Mouse (Mus musculus): ENCODE results near the gene Agmo.

The Agmo gene

DNA sequence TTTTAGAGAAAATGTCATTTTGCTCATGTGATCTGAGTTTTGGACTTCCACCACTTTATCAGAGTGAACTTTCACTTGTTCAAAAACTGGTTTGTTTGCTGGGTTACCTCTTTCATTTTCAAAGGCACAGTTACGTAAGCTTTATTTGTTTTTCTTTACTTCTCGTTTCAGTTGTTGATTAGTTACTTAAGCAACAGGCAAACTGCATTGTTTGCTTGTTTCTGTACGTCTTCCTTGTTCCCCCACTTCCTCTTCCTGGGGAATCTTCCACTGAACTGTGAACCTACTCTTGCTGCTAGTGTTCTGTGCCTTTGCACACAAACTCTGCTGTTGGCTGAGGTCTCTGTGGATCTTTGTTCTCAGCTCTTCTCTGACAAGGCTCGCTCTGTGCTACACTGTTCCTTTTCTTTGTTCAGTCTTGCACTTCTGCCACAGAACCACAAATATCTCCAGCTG is at the start of gene Agmo:
Gene Agmo, plus strand, starts transcription at position 76 of the 456 bp plus-strand sequence.
- DNase-seq (ENCODE audit: low read depth, low spot score), result no peak

DNA sequence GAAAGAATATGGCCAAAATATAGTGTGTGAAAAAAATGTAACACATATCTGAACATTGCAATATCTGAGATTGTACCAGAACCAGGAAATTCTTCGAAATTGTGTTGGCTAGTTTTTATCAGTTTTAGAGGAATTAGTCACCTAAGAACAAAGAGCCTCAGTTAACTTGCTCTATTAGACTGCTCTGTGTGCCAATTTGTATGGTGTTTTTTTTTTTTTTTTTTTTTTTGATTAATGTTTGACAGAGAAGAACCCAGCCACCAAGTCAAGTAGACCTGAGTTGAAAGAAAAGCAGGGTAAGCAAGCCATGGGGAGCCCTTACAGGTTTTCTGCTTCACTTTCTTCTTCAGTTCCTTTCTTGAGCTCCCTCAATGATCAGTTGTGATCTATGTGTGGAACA is 10.3 kb upstream of the Agmo start:
- no peak for DNase-seq (ENCODE audit: low read depth, low spot score)

DNA sequence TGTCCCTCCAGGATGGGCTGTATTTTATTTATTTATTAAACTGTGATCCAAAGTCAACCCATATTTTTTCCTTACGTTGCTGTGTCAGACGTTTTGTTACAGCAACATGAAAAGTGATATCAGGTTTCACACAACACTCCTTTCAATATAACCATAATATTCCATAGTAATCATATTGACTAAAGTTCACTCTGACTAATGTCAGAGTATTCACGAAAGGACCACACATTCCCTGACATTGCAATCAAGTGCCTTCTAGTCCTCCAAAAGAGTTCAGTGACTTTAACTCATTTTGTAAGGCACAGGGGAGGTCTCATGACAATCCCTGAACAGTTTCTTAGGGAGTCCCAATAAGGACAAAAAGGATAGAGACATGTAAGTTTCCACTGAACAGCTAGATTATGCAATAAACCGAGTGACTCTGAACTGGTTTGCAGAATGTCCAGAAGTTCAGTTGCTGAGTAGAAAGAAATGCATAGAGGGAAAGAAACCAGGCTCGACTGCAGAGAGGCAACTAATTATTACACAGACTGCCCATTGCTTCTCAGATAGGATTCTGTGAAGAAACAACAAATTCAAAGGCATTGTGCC is 371 bp upstream of the Agmo start:
- DNase-seq (ENCODE audit: low read depth, low spot score), result no peak

DNA sequence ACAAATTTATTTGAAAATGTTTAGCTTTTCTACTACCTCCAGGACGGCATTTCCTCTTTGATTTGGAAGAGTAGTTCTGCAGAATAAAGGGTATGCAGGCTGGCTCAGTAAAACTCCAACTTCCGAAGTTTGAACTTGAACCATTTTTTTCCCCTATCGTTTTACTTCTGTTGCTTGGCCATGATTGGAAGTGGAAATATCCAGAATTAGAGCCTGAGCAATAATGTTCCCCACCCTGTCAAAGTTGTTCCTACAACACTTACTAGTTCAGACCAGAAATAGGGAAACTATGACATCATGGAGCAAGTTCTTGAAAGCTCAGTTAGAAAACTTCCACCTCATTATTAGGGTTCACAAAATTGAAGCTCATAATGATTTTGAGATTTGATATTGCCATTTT is 1.0 kb downstream of the Agmo start:
- no peak for DNase-seq (ENCODE audit: low read depth, low spot score)

DNA sequence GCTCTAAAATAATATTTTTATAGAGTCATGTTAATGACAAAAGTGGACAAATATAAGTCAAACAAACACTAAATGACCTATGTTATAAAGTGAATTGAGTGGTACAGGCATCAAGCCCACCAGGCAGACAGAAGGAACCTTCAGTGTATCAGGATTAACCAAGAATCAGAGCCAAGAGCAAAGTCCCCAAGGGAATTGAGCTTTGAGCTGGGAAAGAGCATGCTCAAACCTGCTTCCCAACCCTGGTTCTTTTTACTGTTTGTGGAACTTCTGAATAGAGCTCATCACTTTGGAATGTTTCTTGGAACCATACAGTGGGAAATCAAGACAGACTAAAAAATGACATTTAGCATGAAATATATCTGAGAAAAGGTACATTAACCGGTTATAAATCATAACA is 3.4 kb downstream of the Agmo start:
- DNase-seq (ENCODE audit: low read depth, low spot score), result no peak

DNA sequence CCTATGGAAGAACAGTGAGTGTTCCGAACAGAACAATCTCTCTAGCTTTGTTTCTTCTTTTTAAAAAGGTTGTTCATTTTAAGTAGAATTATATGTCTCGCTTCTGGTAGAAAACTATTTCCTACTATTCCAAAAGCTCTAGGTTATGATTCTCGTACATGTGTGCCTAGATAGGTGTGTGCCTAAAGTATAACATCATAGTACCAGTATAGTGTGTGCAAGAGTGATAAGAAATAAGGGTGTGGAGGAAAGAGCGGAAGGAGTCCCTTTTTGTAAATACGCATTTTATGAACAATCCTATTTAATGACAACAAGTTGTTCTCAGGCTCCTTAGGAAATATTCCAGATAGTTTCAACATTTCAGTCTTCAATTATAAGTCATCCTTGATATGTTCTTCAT is 10.2 kb downstream of the Agmo start:
- DNase-seq (ENCODE audit: low read depth, low spot score), result no peak

DNA sequence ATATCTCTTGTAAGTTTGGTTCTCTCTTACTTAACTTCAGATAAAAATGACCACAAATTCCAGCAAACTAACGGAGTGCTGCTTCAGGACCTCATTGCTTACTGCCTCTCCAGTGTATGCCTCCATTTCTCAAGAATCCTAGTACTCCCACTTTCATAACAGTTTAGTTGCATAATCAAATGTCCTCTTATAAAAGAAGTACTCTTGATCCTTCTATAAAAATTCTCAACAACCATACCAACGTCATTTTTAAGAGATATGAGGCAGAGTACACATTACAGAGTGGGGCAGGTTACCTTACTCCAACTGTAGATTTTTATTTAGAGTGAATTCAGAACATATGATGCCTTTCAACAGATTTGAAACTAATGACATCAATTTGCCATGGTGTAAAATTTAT is 15.7 kb downstream of the Agmo start:
- DNase-seq (ENCODE audit: low read depth, low spot score), result no peak

DNA sequence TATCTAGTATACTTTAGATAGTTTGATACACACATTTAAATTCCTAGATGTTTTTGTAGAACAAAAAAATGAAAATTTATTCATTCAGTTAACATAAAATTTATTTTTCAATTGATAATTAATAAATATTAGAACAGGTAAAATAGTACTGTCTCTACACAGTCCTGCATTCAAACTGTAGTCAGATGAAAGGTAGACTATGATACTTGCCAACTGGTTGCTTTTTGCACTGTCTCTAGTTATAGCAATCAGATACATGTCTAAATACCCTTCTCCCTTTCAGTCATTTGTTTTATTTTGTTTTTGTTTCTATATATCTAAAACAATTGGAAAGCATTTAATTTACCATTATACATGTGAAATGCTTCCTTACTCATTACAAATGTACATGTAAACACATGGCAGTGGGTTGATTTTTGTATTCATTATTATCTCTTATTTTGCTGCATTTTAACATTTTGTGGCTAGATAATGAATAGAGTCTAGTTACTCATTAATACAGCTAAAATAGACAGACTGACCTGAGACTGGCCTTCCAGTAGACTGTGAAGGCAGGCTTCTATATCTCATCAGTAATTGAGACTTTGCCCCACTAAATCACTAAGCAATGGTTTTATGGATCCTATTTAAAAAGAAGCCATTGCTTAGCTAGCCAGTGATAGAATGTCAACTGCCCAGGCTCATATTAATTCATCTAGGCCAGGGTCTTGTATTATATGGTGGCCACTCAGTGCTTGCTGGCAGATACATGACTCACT is 18.5 kb downstream of the Agmo start:
- DNase-seq (ENCODE audit: low read depth, low spot score), result no peak

DNA sequence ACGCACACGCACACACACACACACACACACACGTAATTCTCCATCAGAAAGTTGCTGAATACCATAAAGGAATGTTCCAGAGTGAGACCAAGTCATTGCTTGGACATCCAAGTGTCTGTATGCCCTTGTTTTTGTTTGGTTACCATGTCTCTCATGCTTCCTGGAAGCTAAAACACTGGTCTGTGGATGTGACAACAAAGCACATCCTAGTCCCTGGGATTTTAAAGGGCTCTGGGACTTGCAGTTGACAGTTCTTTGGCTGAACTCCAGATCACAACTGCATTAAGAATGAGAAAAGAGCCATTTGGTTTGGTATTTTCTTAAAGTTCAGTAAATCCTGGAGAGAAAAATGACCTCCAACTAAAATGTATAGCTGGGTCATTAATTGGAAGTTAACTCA is 22.2 kb downstream of the Agmo start:
- no peak for DNase-seq (ENCODE audit: low read depth, low spot score)

DNA sequence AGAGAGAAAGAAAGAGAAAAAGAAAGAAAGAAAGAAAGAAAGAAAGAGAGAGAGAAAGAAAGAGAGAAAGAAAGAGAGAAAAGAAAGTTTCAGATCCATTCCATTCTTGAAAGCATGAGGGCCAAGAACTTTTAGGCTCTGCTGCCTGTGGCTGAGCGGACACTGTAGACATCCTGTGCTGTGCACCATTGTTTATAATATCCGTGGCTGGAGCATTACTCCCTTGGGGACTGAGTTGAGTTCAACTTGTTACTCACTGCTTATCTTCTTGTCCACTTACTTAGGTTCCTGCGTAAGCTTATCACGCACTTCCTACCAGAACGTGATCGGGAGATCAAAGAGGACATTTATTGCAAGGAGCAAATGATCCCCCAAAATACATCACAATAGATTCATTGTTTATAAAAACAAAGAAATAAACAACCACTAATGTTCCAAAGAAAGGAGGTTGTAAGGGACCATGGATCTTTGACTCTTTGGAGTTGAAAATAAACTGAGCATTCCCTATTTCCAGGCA is 27.3 kb downstream of the Agmo start:
- DNase-seq (ENCODE audit: low read depth, low spot score), result no peak

DNA sequence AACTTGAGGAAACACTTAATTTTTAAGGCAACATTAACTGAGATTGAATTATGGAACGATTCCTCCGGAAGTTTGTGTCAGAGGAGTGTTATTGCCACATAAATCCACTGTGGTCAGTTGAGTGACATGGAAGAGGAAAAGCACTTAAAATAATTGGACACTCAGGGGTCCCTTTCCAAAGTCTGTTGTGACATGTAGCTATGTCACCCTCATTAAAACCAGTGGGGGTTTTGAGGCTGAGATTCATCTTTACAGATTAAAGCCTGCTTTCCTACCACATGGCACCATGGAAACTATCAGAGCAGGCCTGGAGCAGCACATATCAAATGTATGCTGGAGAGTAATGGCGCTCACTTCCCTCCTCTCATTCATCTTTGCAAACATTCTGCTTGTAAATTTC is 31.2 kb downstream of the Agmo start:
- DNase-seq (ENCODE audit: low read depth, low spot score), result no peak

DNA sequence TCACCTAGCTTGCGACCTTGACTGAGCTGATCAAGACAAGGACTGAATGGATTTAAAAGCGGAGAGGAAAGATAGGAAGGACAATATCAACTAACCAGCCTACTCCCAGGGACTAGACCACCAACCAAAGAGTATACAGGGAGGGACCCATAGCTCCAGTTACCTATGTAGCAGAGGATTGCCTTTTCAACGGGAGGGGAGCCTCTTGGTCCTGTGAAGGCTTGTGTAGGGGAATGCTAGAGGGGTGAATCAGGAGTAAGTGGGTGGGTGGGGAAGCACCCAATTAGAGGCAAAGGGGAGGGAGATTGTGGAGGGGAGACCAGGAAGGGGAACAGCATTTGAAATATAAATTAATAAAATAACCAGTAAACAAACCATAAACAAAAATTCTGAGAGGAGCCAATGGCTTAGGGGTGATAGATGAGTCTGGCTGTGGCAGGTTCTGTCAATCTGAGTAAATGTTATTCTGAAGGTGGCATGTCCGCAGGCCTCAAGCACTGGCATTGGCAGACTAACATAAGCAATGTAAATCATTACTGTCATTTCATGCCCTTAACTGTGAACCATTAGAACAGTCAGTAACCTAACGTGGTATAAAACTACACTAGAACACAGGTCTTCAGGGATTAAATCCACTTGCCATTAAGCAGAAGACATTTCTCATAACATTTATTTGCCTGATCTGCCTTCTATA is 32.7 kb downstream of the Agmo start:
- no peak for DNase-seq (ENCODE audit: low read depth, low spot score)

DNA sequence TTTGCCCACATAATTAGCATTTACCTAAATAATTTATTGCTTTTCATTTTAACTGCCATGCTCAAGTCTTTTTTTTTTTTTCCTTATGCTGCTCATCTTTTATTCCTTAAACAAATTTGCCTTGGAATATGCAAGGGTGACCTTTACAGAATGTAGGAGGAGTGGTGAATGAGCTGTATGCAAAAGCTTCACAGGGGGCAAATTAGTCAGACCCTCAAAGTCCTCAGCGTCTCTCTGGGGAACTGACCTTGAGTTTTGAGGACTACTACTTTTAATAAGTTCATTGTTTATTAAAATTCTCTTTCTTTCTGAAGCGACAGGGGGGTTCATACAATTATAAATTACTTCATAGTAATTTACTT is 33.2 kb downstream of the Agmo start:
- no peak for DNase-seq (ENCODE audit: low read depth, low spot score)

DNA sequence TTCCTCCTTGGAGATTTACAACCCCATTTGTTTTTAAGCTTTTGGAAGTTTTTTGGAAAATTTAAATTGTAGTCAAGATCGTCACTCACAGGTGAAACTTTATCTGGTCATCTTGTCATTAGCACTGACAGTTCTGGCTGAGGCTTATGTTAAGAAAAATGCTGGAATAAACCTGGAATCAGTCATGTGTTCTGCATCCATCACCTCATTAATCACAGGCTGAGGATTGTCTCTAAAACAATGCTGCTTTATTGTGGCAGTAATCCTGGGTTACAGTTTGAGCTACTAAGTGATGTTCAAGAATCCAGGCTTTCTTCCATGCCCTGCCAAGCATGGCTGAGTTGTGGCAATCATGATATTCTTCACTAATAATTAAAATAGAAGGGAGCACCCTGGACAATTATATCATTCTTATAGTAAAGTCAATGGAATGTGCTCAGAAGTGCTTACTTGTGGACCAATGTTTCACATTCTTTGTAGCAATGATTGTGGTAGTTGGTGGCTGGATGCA is 65.6 kb downstream of the Agmo start:
- DNase-seq (ENCODE audit: low read depth, low spot score), result no peak

DNA sequence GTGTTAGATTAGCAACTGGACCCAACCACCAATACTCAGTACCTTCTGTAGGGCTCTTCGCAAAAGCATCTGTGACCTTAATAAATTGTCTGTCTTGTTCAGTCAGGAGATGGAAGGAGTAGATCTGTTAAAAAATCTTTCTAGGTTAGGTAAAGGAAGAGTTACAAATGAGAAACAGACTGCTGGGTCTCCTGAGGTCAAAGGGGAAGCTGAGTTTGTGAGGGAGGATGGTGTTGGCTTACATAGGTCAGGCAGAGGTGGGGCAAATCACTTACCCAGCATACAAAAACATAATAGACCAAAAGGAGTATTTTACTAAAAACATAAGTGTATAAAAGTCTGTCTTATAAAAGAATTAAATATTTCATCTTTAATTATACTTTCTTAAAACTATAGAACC is 69.3 kb downstream of the Agmo start:
- DNase-seq (ENCODE audit: low read depth, low spot score), result no peak

DNA sequence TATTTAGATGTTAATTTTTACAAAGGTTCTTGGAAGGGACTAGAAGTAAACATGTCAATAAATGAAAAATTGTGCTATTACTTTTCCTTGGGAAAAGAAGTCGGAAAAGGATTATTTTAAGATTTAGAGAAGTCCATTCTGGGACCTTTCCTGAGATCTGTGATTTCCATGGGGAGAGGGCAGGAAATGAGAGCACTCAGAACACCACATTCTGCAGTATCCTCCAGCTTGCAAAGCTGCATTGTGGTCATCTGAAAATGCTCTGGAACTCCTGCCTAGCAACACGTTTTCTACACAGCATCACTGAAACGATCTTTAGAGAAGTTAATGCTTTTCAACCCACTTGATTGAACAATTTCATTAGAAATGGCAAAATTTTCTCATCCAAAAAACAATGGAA is 81.4 kb downstream of the Agmo start:
- no peak for DNase-seq (ENCODE audit: low read depth, low spot score)

DNA sequence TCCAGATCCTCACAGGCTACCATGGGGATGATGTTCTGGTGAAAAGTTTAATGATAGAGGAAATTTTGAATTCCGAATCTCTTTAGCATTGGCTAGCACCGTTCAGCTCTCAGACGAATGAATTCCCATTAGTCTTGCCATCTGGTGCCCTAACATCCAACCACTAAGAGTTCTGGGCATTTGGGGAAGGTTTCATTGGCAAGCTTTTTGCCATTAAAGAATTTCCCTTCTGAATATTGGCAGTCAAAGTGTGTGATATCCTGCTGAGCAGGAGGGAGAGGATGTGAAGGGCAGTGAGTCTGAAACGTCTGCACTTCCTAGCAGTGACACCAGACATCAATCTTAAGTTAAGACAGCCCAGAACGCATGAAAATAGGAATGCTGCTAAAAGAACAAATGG is 93.5 kb downstream of the Agmo start:
- DNase-seq (ENCODE audit: low read depth, low spot score), result no peak

DNA sequence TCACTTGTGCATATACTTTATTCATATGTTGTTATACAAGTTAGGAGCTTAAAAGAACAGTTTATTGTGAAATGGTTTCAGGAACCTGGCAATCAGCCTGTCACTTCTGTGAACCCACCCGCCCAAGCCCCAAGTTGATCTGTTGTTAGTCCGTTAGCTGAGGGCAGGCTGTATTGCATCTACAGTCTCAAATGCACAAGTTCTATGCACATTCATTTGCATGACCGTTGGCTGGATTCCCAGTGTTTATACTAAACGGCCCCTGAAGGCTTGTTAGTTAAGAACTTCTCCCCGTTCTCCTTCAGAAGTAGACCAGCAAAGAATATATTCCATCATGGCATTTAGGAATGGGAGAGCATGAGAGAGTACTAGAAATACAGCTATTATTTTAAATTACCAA is 102.8 kb downstream of the Agmo start:
- no peak for DNase-seq (ENCODE audit: low read depth, low spot score)

DNA sequence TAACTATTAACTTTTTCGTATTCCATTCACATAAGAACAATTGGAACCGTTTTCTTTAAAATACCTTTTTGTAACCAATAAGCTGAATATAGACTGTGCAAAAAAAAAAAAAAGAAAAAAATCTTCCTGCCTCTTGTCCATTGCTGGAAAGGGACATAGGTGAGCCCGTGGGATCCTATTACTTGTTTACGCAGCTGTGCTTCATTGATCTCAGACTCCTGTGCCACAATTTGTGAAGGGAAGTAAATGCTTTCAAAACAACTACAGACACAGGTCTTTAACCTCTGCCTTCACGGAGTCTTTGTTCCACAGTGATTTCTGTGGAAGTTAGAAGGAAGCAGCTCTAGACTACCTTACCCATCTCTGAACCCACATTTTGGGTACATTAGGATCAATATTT is 104.3 kb downstream of the Agmo start:
- DNase-seq (ENCODE audit: low read depth, low spot score), result no peak

DNA sequence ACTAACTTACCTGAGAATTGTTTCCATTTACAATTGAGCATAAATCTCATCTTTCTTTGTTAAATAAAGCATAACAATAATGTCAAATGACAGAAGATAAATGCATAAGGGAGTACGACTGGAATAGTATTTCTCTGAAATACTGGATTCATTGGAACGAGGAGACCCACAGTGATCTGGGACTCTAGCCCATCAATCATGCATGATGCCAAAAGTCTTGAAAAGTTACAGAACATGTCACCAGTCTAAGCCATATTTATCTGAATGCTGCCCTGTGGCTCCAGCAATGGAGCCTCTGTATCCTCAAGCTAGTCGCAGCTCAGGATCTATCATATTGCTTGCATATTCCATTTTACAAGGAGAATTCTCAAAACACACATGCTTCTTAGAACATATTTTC is 150.9 kb downstream of the Agmo start:
- DNase-seq (ENCODE audit: low read depth, low spot score), result no peak

DNA sequence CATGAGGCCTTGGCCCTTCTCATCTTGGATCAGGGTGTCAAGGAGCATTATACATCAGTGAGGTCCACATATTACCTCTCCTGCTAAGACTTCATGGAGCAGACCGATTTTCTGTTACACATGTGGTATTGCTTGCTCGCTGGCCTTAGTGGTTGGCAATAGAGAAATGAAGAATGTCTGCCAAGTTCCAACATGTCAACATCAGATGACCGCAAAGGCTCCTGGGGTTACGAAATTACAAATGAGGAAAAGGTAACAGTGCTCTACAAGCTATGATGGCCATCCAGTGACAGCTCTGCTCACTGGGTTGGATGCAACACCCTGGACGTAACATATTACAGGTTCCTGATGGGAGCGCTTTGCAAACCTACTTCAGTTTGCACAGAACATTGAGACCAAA is 161.1 kb downstream of the Agmo start:
- DNase-seq (ENCODE audit: low read depth, low spot score), result no peak

DNA sequence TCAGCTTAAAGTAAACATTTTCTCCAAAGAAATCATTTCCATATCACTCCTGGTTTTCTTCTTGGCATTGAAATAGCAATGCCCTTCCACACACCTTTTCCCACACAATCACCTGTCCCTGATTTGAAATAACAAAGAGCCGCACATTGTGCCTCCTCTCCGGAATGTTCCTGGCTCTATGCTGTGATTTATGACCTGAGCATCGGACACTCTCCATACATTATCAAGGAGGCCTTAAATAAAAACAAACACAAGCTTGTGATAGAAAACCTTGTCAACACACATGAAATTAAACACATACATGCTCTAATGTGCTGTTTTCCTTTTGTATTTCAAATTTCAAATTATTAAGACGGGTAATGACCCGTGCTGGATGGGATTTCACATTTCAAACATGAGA is 184.9 kb downstream of the Agmo start:
- no peak for DNase-seq (ENCODE audit: low read depth, low spot score)

DNA sequence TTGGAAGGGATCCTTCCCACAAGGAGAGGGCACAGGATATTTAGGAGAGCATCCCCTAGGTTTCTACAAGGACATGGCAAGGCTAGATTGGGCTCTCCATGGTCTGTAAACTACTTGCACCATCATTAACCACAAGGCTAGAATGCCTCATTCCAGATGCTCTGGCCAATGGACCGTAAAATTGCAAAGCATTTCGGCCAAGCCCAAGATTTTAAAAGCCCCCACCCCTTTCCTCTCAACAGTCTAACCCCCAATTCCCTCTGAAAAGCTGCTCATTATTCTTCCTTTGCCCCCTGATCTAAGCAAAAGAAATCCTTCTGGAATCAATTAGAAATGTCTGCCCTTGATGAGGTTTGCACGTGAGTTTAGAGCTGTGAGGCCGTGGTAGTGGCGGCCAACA is 185.3 kb downstream of the Agmo start:
- DNase-seq (ENCODE audit: low read depth, low spot score), result no peak

All from retina, postnatal 7 days (tissue).